Mouse (Mus musculus) liver, adult 2 months (tissue): Measurements from ENCODE around the gene Olfr2.

Experiments
- CTCF ChIP-seq: fragments of 200-500 bp; IDR thresholded peaks from 2 replicates; pipeline ENCODE4 v1.5.1; 2011; ENCODE audit warnings: low read depth, low read length, control low read depth
- POLR2A ChIP-seq: fragments of 200-500 bp; IDR thresholded peaks from 2 replicates; pipeline ENCODE4 v1.6.1; 2011; ENCODE audit warnings: low read length, control low read depth; ENCODE audit not compliant: insufficient read depth; ENCODE audit errors: extremely low read depth

DNA sequence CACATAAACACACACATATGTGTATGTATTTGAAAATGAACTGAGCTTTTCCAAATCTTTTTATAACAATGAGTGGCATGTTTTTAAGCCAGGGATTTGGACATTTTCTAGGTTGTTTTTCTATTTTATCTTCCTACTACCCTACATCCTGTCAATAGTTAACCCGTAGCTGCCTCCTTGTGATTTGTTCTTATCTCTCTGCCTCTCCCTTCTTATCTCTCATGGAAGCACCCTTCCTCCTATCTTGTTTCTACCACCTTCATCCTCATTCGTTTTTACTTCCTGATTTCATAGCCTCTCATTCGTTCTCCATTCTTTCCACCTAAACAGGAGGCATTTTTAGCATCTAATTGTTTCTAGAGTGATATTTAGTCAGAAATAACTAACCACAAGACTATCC lies 1.7 kb downstream of the Olfr2 start:
- TF ChIP-seq CTCF (no peak), POLR2A (no peak)
